In genomic region chr10:72650867-72651266, GRCm38 (mm10) we compare ENCODE assay signal across 25 mouse cellular contexts. TPM values are rescaled to one million over a fixed set of nuclear protein-coding genes. Genes with fewer than 3 reads are reported as not detected.
A peak's percentile ranks its signal among the peaks of the same experiment; 100 is the strongest.
DNase-seq lines count a peak whose midpoint lies in the region; ATAC-seq lines count a peak whose summit lies in the region.
"Had no signal": no experiment of that assay in that cellular context is flagged by ENCODE, and none has a peak within 500 bp of the region (broad histone marks: within the 10 kb centered on the region; RNA-seq: fewer than 3 reads in every experiment).

No protein-coding gene starts in this region.

- H3K4me1 ChIP-seq in hindbrain, embryonic 13.5 days (replicated peaks): peaks cover 9% of the 10 kb centered on the region
- peaks cover 8% of the 10 kb centered on the region for H3K4me1 ChIP-seq in hindbrain, embryonic 12.5 days
- peaks cover 10% of the 10 kb centered on the region for H3K4me1 ChIP-seq in neural tube, embryonic 13.5 days (replicated peaks)
- peaks cover 8% of the 10 kb centered on the region for H3K4me1 ChIP-seq in hindbrain, embryonic 16.5 days (ENCODE audit: control insufficient read depth, insufficient read depth, low read depth, low read length)

- peak overlapping the region; percentile 21; the same call in 1 of the 2 replicates for H3K4me2 ChIP-seq in hindbrain, embryonic 13.5 days
- no peak overlapping the region for H3K4me2 ChIP-seq in hindbrain, embryonic 12.5 days (replicated peaks)
- peak overlapping the region; percentile 8 for H3K4me2 ChIP-seq in neural tube, embryonic 13.5 days
- H3K4me2 ChIP-seq in hindbrain, embryonic 16.5 days (ENCODE audit: low read length): 0 out of 2 replicates have a peak overlapping the region, but pooled peaks have one; percentile 7
- H3K4me2 ChIP-seq: heart, embryonic 15.5 days; intestine, embryonic 15.5 days; liver, embryonic 15.5 days; lung, embryonic 15.5 days had no signal

- H3K4me3 ChIP-seq in hindbrain, embryonic 13.5 days: no peak overlapping the region
- H3K4me3 ChIP-seq in hindbrain, embryonic 12.5 days: no peak overlapping the region
- H3K4me3 ChIP-seq in neural tube, embryonic 13.5 days: no peak overlapping the region
- H3K4me3 ChIP-seq in hindbrain, embryonic 16.5 days (ENCODE audit: low read length): no peak overlapping the region
- H3K4me3 ChIP-seq: forebrain, embryonic 10.5 days; heart, embryonic 15.5 days; intestine, embryonic 15.5 days; limb, embryonic 10.5 days; liver, embryonic 15.5 days; lung, embryonic 15.5 days had no signal

- H3K36me3 ChIP-seq in hindbrain, embryonic 13.5 days: no peaks in the 10 kb centered on the region
- H3K36me3 ChIP-seq in hindbrain, embryonic 12.5 days: no peaks in the 10 kb centered on the region
- no peaks in the 10 kb centered on the region for H3K36me3 ChIP-seq in neural tube, embryonic 13.5 days
- no peaks in the 10 kb centered on the region for H3K36me3 ChIP-seq in hindbrain, embryonic 16.5 days (ENCODE audit: control insufficient read depth, insufficient read depth, low read length)
- H3K36me3 ChIP-seq: forebrain, embryonic 10.5 days; heart, embryonic 15.5 days; intestine, embryonic 15.5 days; limb, embryonic 10.5 days; liver, embryonic 15.5 days; lung, embryonic 15.5 days had no signal

- no peak overlapping the region for H3K9ac ChIP-seq in hindbrain, embryonic 13.5 days
- H3K9ac ChIP-seq in hindbrain, embryonic 12.5 days: no peak overlapping the region
- H3K9ac ChIP-seq in neural tube, embryonic 13.5 days: no peak overlapping the region
- no peak overlapping the region for H3K9ac ChIP-seq in hindbrain, embryonic 16.5 days (ENCODE audit: low read depth, low read length)
- H3K9ac ChIP-seq: heart, embryonic 15.5 days; intestine, embryonic 15.5 days; liver, embryonic 15.5 days; lung, embryonic 15.5 days had no signal

- intact Hi-C loops in left cerebral cortex, postnatal 4 days (cut with DNase I): no loop called here

- H3K27me3 ChIP-seq in hindbrain, embryonic 13.5 days: no peaks in the 10 kb centered on the region
- no peaks in the 10 kb centered on the region for H3K27me3 ChIP-seq in hindbrain, embryonic 12.5 days
- no peaks in the 10 kb centered on the region for H3K27me3 ChIP-seq in neural tube, embryonic 13.5 days
- no peaks in the 10 kb centered on the region for H3K27me3 ChIP-seq in hindbrain, embryonic 16.5 days (replicated peaks; ENCODE audit: control insufficient read depth, insufficient read depth, low read length)
- H3K27me3 ChIP-seq: heart, embryonic 15.5 days; intestine, embryonic 15.5 days; liver, embryonic 15.5 days; lung, embryonic 15.5 days had no signal

- H3K9me3 ChIP-seq in hindbrain, embryonic 13.5 days: no peaks in the 10 kb centered on the region
- H3K9me3 ChIP-seq in hindbrain, embryonic 12.5 days (replicated peaks): no peaks in the 10 kb centered on the region
- no peaks in the 10 kb centered on the region for H3K9me3 ChIP-seq in neural tube, embryonic 13.5 days
- H3K9me3 ChIP-seq in hindbrain, embryonic 16.5 days (ENCODE audit: control insufficient read depth, low read length): no peaks in the 10 kb centered on the region
- H3K9me3 ChIP-seq: forebrain, embryonic 10.5 days; heart, embryonic 15.5 days; intestine, embryonic 15.5 days; limb, embryonic 10.5 days; liver, embryonic 15.5 days; lung, embryonic 15.5 days had no signal

- WGBS in hindbrain, embryonic 13.5 days: 41% methylated on average over 6 of the region's 6 CpGs
- WGBS in hindbrain, embryonic 12.5 days: 45% methylated on average over 6 of the region's 6 CpGs
- WGBS in neural tube, embryonic 13.5 days: 47% methylated on average over 6 of the region's 6 CpGs
- 40% methylated on average over 6 of the region's 6 CpGs for WGBS in hindbrain, embryonic 16.5 days

- no peak for ATAC-seq in hindbrain, embryonic 13.5 days (ENCODE audit: low FRiP score)
- no peak for ATAC-seq in hindbrain, embryonic 12.5 days (ENCODE audit: low FRiP score)
- ATAC-seq in neural tube, embryonic 13.5 days (ENCODE audit: low read depth): no peak
- ATAC-seq in hindbrain, embryonic 16.5 days: no peak
- ATAC-seq: forebrain, embryonic 16.5 days; intestine, embryonic 15.5 days had no signal

- 0 out of 2 replicates have a peak overlapping the region, but pooled peaks have one; percentile 20 for H3K27ac ChIP-seq in hindbrain, embryonic 13.5 days
- H3K27ac ChIP-seq in hindbrain, embryonic 12.5 days: no peak overlapping the region
- no peak overlapping the region for H3K27ac ChIP-seq in neural tube, embryonic 13.5 days (replicated peaks)
- no peak overlapping the region for H3K27ac ChIP-seq in hindbrain, embryonic 16.5 days (ENCODE audit: low read depth, low read length)
- H3K27ac ChIP-seq: forebrain, embryonic 10.5 days; heart, embryonic 15.5 days; intestine, embryonic 15.5 days; limb, embryonic 10.5 days; liver, embryonic 15.5 days; lung, embryonic 15.5 days had no signal

- no peak for DNase-seq in neural tube, embryonic 10.5 days (ENCODE audit: extremely low spot score, low spot score)
- DNase-seq in left cerebral cortex, postnatal 4 days: no peak
- DNase-seq in gastrocnemius, adult 18-20 months (ENCODE audit: low spot score): no peak
- DNase-seq: adrenal gland, postnatal 36 days; cerebellum, adult 11 months; cerebellum, adult 9-11 months; heart, postnatal 36 days; kidney, adult 8-10 months; kidney, postnatal 10 days; liver; lung, postnatal 4 days; right cerebral cortex, adult 18-20 months; right cerebral cortex, postnatal 4 days; thymus, postnatal 36 days had no signal

RNA-seq across cellular contexts. Expression of gene Zwint, which starts 3.8 kb away (rescaled TPM):
- 579 and 605 TPM in 2 replicates for polyA plus RNA-seq in hindbrain, embryonic 13.5 days (2015; fragmentation: Nextera tagmentation; extraction: Ambion mirVana)
- 418 and 421 TPM in 2 replicates for polyA plus RNA-seq in hindbrain, embryonic 12.5 days (2016; fragmentation: Nextera tagmentation; extraction: Ambion mirVana)
- polyA plus RNA-seq in neural tube, embryonic 13.5 days (2015; fragmentation: Nextera tagmentation; extraction: Ambion mirVana): 555 and 577 TPM in 2 replicates
- 920 and 1,089 TPM in 2 replicates for polyA plus RNA-seq in hindbrain, embryonic 16.5 days (2015; fragmentation: Nextera tagmentation; extraction: Ambion mirVana)
- total RNA-seq in left cerebral cortex, postnatal 4 days (2021): 100 to 1,000 TPM; 445 to 511 TPM
- total RNA-seq in gastrocnemius, adult 18-20 months (2021): 10 to 100 TPM; 31.4 to 31.5 TPM
